Mouse (Mus musculus): ENCODE measurements around the gene Frat1. TPM values are rescaled to one million over a fixed set of nuclear protein-coding genes. Genes with fewer than 3 reads are reported as not detected.

The Frat1 gene
- polyA plus RNA-seq, 1 experiment from 2014 or later, result 14.4 TPM

GRCm38 (mm10) chr19:41822589-41822988 is 7.2 kb upstream of the Frat1 start:
- H3K27ac ChIP-seq (ENCODE audit: low read depth, low read length), result no peak overlapping the region
- H3K9ac ChIP-seq (ENCODE audit: low read depth, low read length), result no peak overlapping the region
- H3K27me3 ChIP-seq (ENCODE audit: control insufficient read depth, insufficient read depth, low read length), result no peaks in the 10 kb centered on the region
- H3K36me3 ChIP-seq (ENCODE audit: control insufficient read depth, insufficient read depth, low read length), result no peaks in the 10 kb centered on the region
- no peaks in the 10 kb centered on the region for H3K9me3 ChIP-seq (ENCODE audit: control insufficient read depth, low read length)
- no peaks in the 10 kb centered on the region for H3K4me1 ChIP-seq (replicated peaks; ENCODE audit: control insufficient read depth, insufficient read depth, low read length)
- no peak for ATAC-seq (ENCODE audit: low FRiP score)
- WGBS, result 79% methylated on average over 1 of the region's 1 CpGs
- no peak overlapping the region for H3K4me3 ChIP-seq (ENCODE audit: low read depth, low read length)
- no peak overlapping the region for H3K4me2 ChIP-seq (replicated peaks; ENCODE audit: low read depth, low read length)
- no peak for DNase-seq (ENCODE audit: low spot score)

GRCm38 (mm10) chr19:41824950-41825349 is 4.8 kb upstream of the Frat1 start:
- Histone ChIP-seq H3K4me1 (replicated peaks; ENCODE audit: control insufficient read depth, insufficient read depth, low read length) (no peaks in the 10 kb centered on the region), H3K27me3 (ENCODE audit: control insufficient read depth, insufficient read depth, low read length) (no peaks in the 10 kb centered on the region), H3K4me3 (ENCODE audit: low read depth, low read length) (no peak overlapping the region), H3K4me2 (replicated peaks; ENCODE audit: low read depth, low read length) (no peak overlapping the region), H3K36me3 (ENCODE audit: control insufficient read depth, insufficient read depth, low read length) (no peaks in the 10 kb centered on the region), H3K9me3 (ENCODE audit: control insufficient read depth, low read length) (no peaks in the 10 kb centered on the region), H3K27ac (ENCODE audit: low read depth, low read length) (no peak overlapping the region), H3K9ac (ENCODE audit: low read depth, low read length) (no peak overlapping the region)
- DNase-seq (ENCODE audit: low spot score) (no peak), ATAC-seq (ENCODE audit: low FRiP score) (no peak)
- WGBS, result 87% methylated on average over 5 of the region's 5 CpGs

GRCm38 (mm10) chr19:41826529-41826928 is 3.2 kb upstream of the Frat1 start:
- Histone ChIP-seq H3K4me2 (replicated peaks; ENCODE audit: low read depth, low read length) (no peak overlapping the region), H3K27ac (ENCODE audit: low read depth, low read length) (no peak overlapping the region), H3K4me3 (ENCODE audit: low read depth, low read length) (no peak overlapping the region), H3K36me3 (ENCODE audit: control insufficient read depth, insufficient read depth, low read length) (no peaks in the 10 kb centered on the region), H3K27me3 (ENCODE audit: control insufficient read depth, insufficient read depth, low read length) (peaks cover 4% of the 10 kb centered on the region), H3K9me3 (ENCODE audit: control insufficient read depth, low read length) (no peaks in the 10 kb centered on the region), H3K9ac (ENCODE audit: low read depth, low read length) (no peak overlapping the region), H3K4me1 (replicated peaks; ENCODE audit: control insufficient read depth, insufficient read depth, low read length) (peaks cover 3% of the 10 kb centered on the region; the same call in 1 of the 2 replicates)
- no peak for DNase-seq (ENCODE audit: low spot score)
- 95% methylated on average over 2 of the region's 3 CpGs for WGBS
- ATAC-seq (ENCODE audit: low FRiP score), result no peak

DNA sequence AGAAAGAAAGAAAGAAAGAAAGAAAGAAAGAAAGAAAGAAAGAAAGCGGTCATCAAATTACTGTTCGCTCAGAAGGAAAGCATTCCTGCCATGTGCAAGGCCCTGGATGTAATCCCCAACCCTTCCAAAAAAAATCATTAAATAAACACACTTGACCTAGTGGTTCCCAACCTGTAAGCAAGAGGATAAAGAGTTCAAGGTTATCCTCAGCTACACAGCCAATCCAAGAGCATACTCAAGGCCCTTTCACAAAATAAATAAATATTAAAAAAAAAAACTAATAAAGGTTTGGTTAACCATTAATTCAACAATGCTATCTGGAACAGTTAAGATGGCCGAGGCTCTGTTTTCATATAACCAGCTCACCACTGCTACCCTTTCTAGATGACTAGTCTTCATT is 829 bp upstream of the Frat1 start:
- no peaks in the 10 kb centered on the region for H3K36me3 ChIP-seq (ENCODE audit: control insufficient read depth, insufficient read depth, low read length)
- peak overlapping the region; percentile 99 for H3K4me2 ChIP-seq (replicated peaks; ENCODE audit: low read depth, low read length)
- H3K9me3 ChIP-seq (ENCODE audit: control insufficient read depth, low read length), result no peaks in the 10 kb centered on the region
- H3K4me1 ChIP-seq (replicated peaks; ENCODE audit: control insufficient read depth, insufficient read depth, low read length), result peaks cover 9% of the 10 kb centered on the region; the same call in 1 of the 2 replicates
- no peak for ATAC-seq (ENCODE audit: low FRiP score)
- no peak for DNase-seq (ENCODE audit: low spot score)
- H3K27me3 ChIP-seq (ENCODE audit: control insufficient read depth, insufficient read depth, low read length), result peaks cover 7% of the 10 kb centered on the region
- H3K9ac ChIP-seq (ENCODE audit: low read depth, low read length), result no peak overlapping the region
- 0 out of 2 replicates have a peak overlapping the region, but pooled peaks have one; percentile 34 for H3K27ac ChIP-seq (ENCODE audit: low read depth, low read length)
- peak overlapping the region; percentile 72 for H3K4me3 ChIP-seq (ENCODE audit: low read depth, low read length)
- WGBS, result 66% methylated on average over 3 of the region's 3 CpGs

GRCm38 (mm10) chr19:41830106-41831031 is 599 bp downstream of the Frat1 start:
- H3K36me3 ChIP-seq (ENCODE audit: control insufficient read depth, insufficient read depth, low read length), result no peaks in the 10 kb centered on the region
- peak overlapping the region; percentile 90 for H3K27ac ChIP-seq (ENCODE audit: low read depth, low read length)
- H3K4me1 ChIP-seq (replicated peaks; ENCODE audit: control insufficient read depth, insufficient read depth, low read length), result peaks cover 9% of the 10 kb centered on the region; the same call in 1 of the 2 replicates
- H3K9me3 ChIP-seq (ENCODE audit: control insufficient read depth, low read length), result no peaks in the 10 kb centered on the region
- WGBS, result under 1% methylated on average over 86 of the region's 112 CpGs
- H3K9ac ChIP-seq (ENCODE audit: low read depth, low read length), result peak overlapping the region; percentile 72
- peaks cover 7% of the 10 kb centered on the region for H3K27me3 ChIP-seq (ENCODE audit: control insufficient read depth, insufficient read depth, low read length)
- H3K4me2 ChIP-seq (replicated peaks; ENCODE audit: low read depth, low read length), result peak overlapping the region; percentile 99
- peak overlapping the region; percentile 72 for H3K4me3 ChIP-seq (ENCODE audit: low read depth, low read length)
- DNase-seq (ENCODE audit: low spot score) (peak; percentile 75), ATAC-seq (ENCODE audit: low FRiP score) (peak; percentile 75)

DNA sequence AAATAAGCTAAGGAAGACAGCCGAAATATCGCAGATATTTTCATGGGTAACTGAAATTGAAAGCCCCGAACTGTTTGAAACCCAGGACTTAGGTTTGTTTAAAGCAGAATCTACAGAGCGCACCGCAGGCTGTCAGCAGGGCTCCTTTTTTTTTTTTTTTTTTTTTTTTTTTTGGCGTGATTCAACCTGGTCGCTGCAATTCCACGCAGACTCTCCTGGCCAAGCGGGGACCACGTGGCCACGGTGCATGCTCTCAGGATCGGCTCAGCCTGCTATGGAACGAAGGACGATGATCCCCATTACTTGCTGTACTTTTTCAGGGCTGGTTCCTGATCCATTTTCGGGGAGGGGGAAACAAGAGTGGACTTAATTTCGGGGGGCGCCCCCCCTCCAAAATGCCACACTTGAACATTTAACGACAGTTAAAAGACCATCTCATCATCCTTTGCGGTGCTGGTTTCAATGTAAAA is 1.4 kb downstream of the Frat1 start:
- Histone ChIP-seq H3K27me3 (ENCODE audit: control insufficient read depth, insufficient read depth, low read length) (peaks cover 7% of the 10 kb centered on the region), H3K27ac (ENCODE audit: low read depth, low read length) (peak overlapping the region; percentile 90; the same call in 1 of the 2 replicates), H3K4me1 (replicated peaks; ENCODE audit: control insufficient read depth, insufficient read depth, low read length) (peaks cover 9% of the 10 kb centered on the region; the same call in 1 of the 2 replicates), H3K4me3 (ENCODE audit: low read depth, low read length) (peak overlapping the region; percentile 72), H3K36me3 (ENCODE audit: control insufficient read depth, insufficient read depth, low read length) (no peaks in the 10 kb centered on the region), H3K4me2 (replicated peaks; ENCODE audit: low read depth, low read length) (peak overlapping the region; percentile 99), H3K9me3 (ENCODE audit: control insufficient read depth, low read length) (no peaks in the 10 kb centered on the region), H3K9ac (ENCODE audit: low read depth, low read length) (peak overlapping the region; percentile 72)
- no peak for ATAC-seq (ENCODE audit: low FRiP score)
- under 1% methylated on average over 19 of the region's 19 CpGs for WGBS
- DNase-seq (ENCODE audit: low spot score), result peak; percentile 43

DNA sequence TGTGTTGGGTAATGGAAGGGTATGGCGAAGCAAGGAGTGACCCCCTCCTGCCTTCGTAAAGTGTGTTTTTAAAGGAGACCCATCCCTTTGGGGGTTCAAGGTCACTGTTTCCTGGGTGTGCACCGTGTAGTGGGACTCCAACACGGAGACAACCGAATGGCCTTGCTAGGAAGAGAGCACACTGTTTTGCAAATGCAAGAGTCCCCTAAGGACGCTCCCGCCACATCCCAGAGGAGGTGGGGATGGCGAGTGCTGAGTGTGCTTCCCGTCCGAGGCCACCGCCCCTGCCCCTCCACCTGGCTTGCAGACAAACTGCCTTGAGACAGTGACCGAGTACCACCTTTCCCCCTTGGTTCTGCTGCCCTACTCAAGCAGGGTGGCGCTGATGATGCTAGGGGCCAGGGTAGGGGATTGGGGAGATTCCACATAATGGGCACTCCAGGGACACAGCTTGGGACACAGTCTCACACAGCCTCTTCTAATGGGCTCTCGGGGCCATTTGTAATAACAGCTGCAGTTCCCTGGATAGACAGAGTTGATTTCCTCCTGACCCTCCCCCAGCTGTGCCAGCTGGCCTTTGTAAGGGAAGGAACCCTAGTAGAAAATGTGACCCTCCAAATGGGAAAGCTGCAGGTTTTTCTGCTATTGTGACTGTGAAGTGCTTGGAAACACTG is 2.1 kb downstream of the Frat1 start:
- H3K9ac ChIP-seq (ENCODE audit: low read depth, low read length), result peak overlapping the region; percentile 34
- WGBS, result 4% methylated on average over 14 of the region's 14 CpGs
- H3K4me2 ChIP-seq (replicated peaks; ENCODE audit: low read depth, low read length), result peak overlapping the region; percentile 99
- peaks cover 9% of the 10 kb centered on the region; the same call in 1 of the 2 replicates for H3K4me1 ChIP-seq (replicated peaks; ENCODE audit: control insufficient read depth, insufficient read depth, low read length)
- peak; percentile 48 for DNase-seq (ENCODE audit: low spot score)
- H3K27me3 ChIP-seq (ENCODE audit: control insufficient read depth, insufficient read depth, low read length), result peaks cover 7% of the 10 kb centered on the region
- H3K4me3 ChIP-seq (ENCODE audit: low read depth, low read length), result peak overlapping the region; percentile 72
- peak overlapping the region; percentile 30 for H3K27ac ChIP-seq (ENCODE audit: low read depth, low read length)
- no peaks in the 10 kb centered on the region for H3K36me3 ChIP-seq (ENCODE audit: control insufficient read depth, insufficient read depth, low read length)
- ATAC-seq (ENCODE audit: low FRiP score), result no peak
- no peaks in the 10 kb centered on the region for H3K9me3 ChIP-seq (ENCODE audit: control insufficient read depth, low read length)

DNA sequence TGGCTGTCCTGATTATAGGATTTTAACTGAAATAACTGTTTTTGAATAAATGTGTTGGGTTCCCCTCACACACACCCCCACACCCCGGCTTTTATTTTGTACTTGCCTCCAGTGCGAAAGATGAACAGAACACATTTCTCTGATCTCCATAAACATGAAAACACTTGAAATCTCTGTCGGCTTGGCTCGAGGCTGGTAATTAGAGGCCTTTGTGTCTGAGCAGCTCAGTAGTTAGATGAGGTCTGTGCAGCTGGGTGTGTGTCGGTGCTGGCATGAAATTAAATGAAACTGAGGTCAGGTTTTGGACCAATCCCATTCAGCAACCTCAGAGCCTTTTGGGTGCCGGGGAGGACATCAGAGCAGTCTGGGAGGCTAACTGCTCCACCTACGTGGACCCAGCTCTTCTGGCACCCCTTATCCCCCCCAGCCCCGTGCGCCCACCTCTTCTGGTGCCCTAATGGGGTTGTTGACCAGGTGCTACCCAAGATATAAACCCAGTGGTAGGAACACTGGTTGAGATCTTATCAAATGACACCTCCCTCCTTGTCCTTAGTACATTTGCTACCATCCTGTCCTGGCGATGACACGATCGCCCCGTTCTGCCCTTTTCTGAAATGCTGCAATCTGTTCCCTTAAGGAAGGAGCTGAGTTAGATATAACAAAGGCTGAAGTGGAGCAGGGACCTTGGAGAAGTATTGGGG is 2.9 kb downstream of the Frat1 start:
- Histone ChIP-seq H3K27me3 (ENCODE audit: control insufficient read depth, insufficient read depth, low read length) (peaks cover 7% of the 10 kb centered on the region), H3K36me3 (ENCODE audit: control insufficient read depth, insufficient read depth, low read length) (no peaks in the 10 kb centered on the region), H3K4me2 (replicated peaks; ENCODE audit: low read depth, low read length) (peak overlapping the region; percentile 99; the same call in 1 of the 2 replicates), H3K27ac (ENCODE audit: low read depth, low read length) (no peak overlapping the region), H3K9me3 (ENCODE audit: control insufficient read depth, low read length) (no peaks in the 10 kb centered on the region), H3K4me1 (replicated peaks; ENCODE audit: control insufficient read depth, insufficient read depth, low read length) (peaks cover 9% of the 10 kb centered on the region; the same call in 1 of the 2 replicates), H3K9ac (ENCODE audit: low read depth, low read length) (no peak overlapping the region), H3K4me3 (ENCODE audit: low read depth, low read length) (0 out of 2 replicates have a peak overlapping the region, but pooled peaks have one; percentile 72)
- ATAC-seq (ENCODE audit: low FRiP score), result no peak
- DNase-seq (ENCODE audit: low spot score), result no peak
- WGBS, result 70% methylated on average over 13 of the region's 13 CpGs
